Mouse (Mus musculus) hematopoietic multipotent progenitor cell, adult 10-12 weeks (in vitro differentiated cells): ENCODE data around the gene Zfp143. TPM values are rescaled to one million over a fixed set of nuclear protein-coding genes. Genes with fewer than 3 reads are reported as not detected.

Experiments
- polyA plus RNA-seq: library from polyadenylated mRNA; stranded (reverse); fragments of >175 nt; gene quantifications from 2 replicates; pipeline ENCODE4 v1.2.3, GENCODE M21; 2012; ENCODE audit warnings: low replicate concordance

The Zfp143 gene
- 1.7 and 2.4 TPM in 2 replicates for polyA plus RNA-seq

GRCm38 (mm10) chr7:110061199-110061751 is at the start of gene Zfp143:
Gene Zfp143, plus strand, starts transcription at chr7:110061217.

DNA sequence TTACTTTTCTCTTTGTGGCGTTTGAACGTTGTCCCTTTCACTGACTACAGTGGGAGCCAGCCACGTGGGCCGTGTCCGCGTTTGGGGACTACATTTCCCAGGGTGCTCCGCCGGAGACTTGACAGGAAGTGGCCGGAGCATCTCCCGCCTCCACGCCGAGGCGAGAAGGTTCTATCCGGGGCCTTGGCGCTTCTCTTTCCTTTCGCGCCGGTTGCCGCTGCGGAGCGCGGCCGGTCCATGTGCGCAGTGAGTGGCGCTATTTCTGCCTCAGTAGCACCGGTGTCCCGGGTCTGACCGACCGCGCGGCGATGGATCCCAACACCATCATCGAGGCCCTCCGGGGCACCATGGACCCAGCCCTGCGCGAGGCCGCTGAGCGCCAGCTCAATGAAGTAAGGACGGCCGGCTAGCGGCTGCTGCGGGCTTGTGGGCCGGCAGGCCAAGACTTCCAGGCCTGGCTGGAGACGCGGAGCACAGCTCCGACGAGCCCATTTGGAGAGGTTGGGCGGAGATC is 42.8 kb upstream of the Zfp143 start, which contains the start of gene Ipo7:
Ipo7 (plus strand) TSS at position 158 of the 514 bp plus-strand sequence.

DNA sequence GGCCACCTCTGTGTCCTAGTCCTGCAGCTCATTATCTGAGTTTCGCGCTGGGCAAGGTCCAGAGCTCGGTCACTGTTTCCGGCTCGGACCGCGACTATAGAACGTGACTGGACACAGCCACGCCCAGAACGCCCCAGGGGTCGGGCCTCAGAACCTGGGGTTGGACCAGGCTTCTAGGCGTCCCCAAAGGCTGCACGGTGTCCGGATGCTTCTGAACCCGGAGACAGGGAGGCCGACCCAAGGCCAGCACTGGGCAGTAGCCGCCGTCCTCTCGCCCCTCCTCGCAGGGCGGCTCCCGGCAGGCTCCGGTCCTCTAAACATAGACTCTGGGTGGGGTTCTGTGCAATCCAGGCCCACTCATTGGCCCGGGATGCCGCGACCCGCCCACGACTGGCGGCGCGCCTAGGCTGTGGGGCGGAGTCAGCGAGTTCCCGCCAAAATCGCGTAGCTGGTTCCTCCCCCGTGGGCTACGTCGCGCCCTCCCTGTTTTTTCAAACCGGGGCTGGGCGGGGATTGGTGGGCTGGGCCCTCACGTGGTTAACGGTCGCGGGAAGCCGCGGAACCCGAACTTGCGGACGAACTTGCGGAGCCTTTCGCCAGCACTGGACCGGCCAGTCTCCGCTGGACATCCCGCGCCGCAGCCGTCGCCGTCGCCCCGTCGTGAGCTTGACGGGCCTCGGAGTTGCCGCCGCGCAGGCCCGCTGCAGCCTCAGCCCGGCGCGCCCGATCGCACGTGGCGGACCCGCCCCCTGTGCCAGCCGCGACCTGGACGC is 60.7 kb downstream of the Zfp143 start, which contains the start of gene Wee1:
Wee1 (plus strand) TSS at position 531 of the 773 bp plus-strand sequence.

Other genes with a start within 250 kb of the Zfp143 start
- not detected in 2 replicates for gene Scube2, start 195.5 kb upstream of the Zfp143 start, polyA plus RNA-seq
- gene Dennd5a, start 100.7 kb upstream of the Zfp143 start, polyA plus RNA-seq = 14.0 and 15.7 TPM in 2 replicates
- 14.1 and 21.1 TPM in 2 replicates for gene Tmem41b, start 74.3 kb upstream of the Zfp143 start, polyA plus RNA-seq
- gene Ipo7, start 42.9 kb upstream of the Zfp143 start, polyA plus RNA-seq = 44.0 and 72.1 TPM in 2 replicates
- gene Wee1, start 60.8 kb downstream of the Zfp143 start, polyA plus RNA-seq = 4.1 and 9.4 TPM in 2 replicates
- 102 and 155 TPM in 2 replicates for gene Swap70, start 160.5 kb downstream of the Zfp143 start, polyA plus RNA-seq